Mouse (Mus musculus) G1E-ER4 (cell line): ENCODE measurements around the gene Adgra1. TPM values are rescaled to one million over a fixed set of nuclear protein-coding genes. Genes with fewer than 3 reads are reported as not detected.

Experiments
- GATA1 ChIP-seq: IDR thresholded peaks from one replicate; pipeline ENCODE4 v1.8.0; 2012; ENCODE audit warnings: low read length, inconsistent platforms
- polyA plus RNA-seq: library from polyadenylated mRNA; stranded (reverse); fragments of >175 nt; gene quantifications from 2 replicates; pipeline ENCODE4 v1.2.3, GENCODE M21; 2012

Gene Adgra1
- polyA plus RNA-seq, 1 experiment, result not detected

DNA sequence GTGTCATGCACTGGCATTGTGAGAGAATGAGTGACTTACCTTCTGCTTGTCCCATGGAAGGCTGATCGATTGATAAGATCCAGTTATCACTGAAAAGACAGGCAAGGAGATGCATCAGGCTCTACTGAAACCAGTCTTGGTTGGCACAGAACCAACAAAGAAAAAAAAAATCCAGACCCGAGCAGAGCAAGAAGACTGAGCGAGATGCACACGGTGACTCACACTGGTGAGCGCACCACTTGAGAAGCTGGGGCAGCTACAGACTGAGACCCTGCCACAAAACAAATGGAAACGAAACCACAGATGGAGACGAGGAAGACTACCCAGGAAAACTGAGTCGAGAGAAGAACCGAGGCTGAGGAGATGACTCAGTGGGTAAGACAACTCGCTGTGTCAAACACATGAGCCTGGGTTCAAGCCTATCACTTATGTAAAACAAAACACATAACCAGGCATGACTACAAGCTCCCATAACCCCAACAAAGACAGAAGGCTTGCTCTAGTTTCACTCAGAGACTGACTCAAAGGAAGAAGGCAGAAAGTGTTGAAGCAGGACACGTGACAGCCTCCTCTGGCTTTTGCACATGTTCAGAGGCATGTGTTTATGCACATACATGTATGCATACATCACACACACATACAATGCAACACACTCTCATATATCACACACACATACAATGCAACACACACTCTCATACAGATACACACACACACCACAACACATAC lies 6.6 kb downstream of the Adgra1 start:
- no peak for TF ChIP-seq GATA1

DNA sequence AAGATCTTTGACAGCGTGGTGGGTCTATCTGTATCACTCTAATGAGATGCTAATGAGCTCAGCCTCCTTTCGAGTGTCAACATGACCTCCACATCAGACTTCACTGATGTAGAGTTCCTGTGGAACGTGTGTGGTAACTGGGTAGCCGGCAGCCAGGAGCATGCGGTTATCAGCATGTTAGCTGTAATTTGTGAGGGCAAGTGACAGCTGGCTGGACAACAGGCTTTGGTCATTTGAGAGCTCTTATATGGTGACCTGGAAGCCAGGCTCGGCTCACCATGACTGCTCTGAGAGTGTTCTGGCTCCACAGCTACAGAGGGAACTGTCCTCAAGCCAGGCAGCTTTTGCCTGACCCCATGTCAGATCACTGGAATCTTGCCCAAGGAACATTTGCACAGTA lies 8.4 kb downstream of the Adgra1 start:
- TF ChIP-seq GATA1, result no peak

DNA sequence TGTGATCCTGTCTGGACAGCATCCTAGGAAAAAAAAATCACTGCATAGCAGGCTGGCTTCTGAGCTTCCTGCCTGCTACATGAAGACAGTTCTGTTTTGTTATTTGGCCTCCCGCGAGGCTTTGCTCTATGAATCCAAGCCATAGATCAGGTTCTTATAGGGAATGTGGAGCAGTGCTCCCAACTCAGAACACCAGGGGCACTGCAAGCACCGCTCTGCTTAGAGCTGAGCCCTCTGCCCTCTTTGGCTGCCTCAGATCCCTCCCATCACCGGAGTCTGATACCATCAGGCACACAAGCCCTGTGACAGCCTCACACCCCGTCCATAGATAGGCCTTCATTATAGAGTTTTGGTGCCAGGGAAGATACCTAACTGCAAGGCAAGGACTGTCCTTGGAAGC lies 9.2 kb downstream of the Adgra1 start:
- no peak for TF ChIP-seq GATA1

DNA sequence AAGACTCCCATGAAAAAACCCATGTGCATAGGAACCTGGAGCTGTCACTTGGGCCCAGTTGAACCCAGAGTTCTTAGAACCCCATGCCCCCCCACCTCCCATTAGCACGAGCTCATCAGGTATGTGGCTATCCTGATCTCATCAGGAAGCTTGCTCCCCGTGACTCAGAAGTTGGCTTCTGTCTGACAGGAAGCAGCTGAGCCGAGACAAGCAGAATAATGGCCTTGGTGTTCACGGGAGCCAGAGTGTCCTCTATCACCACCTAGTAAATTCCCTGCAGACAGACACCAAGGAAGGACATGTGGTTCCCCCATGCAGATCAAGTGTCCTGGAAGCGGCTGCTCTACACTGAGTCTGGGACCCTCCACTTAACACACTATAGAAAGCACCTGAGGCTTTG lies 9.8 kb downstream of the Adgra1 start:
- TF ChIP-seq GATA1, result no peak

DNA sequence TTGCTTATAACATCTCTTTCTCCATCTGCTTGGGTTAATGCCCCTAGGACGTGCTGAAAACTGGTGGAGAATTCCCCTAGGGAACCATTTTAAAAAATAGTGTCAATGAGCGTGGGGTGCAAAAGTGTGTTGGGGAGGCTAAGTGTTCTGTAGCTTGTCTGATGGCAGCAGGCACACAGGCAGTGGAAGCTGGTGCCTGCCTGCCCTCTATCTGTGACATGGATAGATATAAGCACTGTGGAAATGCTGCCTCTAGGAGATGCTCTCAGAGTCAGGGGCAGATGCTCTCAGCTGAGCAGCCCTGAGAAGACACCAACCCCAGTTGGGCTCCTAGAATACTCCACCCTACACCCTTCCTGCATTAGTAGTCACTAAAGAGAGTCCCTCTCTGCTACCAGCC lies 11.1 kb downstream of the Adgra1 start:
- TF ChIP-seq GATA1, result no peak

DNA sequence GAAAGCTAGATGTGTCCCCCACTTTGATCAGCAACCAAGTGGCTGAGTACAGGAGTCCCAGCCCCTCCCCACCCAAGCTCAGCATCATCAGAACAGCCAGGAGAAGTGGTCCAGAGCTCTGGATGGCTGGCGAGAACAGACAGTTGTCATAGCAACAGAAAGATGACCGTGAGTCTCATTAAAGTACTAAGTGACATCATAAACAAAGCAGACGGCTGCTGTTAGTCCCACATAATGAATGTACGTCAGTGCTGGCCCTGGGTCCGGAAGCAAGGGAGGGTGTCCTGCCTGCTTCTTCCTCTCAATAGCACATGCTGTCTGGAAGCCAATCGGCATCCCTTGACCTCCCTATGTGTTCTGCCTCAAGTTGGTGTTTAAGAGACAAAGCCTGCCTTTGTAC lies 16.2 kb downstream of the Adgra1 start:
- no peak for TF ChIP-seq GATA1

DNA sequence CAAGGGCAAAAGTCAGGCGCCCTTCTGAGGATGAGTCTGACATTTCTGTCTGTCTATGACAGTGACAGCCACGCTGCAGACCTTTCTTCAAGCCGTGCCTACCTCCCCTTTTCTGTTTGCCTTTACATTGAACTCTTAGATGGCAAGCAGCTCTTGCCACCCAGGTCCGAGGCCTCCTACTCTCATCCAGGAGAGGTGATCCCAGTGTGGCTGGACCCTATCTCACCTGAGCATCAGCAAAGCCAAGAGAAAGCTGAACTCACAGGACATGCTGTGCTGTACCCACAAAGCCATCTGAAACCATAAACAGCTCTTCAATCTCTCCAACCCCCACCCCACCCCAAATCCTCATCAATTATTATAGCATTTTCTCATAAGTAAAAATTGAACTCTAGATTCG lies 16.7 kb downstream of the Adgra1 start:
- TF ChIP-seq GATA1, result no peak

DNA sequence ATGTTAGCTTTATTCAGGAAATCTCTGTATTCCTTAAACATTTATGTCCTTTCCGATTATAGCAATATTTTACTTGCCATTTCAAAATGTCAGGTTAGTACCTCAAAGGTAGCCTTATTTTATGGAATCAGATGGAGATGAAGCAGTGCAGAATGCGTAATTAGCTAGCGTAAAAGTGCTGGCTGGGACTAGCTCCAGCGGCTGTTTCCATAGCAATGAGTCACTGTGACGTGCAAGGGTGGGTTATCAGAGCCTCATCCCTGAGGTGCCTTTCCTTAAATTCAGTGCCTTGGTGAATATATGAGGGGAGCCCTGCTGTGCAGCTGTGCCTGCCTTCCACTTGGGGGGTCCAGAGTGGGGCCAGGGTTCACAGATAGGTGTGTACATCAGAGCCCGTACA lies 17.1 kb downstream of the Adgra1 start:
- TF ChIP-seq GATA1, result no peak

DNA sequence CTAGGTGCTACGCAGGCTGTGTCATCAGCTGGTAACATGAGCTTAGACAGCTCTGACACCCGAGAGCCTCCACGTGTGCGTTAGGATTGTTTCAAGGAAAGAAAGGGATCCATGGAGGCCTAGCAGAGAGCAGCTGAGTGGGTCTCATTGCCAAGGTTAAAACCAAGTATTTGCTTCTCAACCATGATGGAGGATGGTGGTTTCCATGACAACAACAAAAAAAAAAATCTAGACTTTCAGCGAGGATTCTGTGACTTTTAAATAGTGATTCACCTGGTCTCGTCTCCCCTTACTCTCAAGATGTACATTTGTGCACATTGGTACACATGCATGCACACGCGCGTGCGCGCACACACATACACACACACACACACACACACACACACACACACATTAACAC lies 21.3 kb downstream of the Adgra1 start:
- TF ChIP-seq GATA1, result no peak

DNA sequence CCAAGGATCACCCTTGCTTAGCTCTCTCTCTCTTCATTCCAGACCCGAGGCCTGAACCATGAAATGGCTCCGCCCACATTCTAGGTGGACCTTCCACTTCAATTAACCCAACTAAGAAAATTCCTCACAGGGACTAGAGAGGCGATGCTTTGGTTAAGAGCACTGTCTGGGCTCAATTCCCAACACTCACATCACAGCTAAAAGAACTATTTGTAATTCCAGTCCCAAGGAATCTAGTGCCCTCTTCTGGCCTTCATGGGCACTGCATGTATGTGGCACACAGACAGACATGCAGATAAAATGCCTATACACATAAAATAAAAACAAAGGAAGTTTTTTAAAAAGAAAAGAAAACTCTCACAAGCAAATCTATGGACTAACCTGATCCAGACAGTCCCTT lies 27.4 kb downstream of the Adgra1 start:
- TF ChIP-seq GATA1, result no peak

DNA sequence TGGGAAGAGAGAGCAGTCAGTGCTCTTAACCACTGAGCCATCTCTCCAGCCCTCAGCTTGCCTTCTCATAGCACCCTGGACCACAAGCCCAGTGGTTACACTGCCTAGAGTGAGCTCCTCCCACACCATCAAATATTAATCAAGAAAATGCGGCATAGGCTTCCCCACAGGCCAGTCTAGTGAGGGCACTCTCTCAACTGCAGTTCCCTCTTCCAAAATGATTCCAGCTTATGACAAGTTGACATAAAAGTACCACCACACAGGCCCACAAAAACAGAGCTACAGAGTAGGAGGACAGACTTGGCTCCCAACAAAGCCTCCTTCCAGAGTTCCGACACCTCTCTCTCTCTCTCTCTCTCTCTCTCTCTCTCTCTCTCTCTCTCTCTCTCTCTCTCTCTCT lies 29.1 kb downstream of the Adgra1 start:
- no peak for TF ChIP-seq GATA1

DNA sequence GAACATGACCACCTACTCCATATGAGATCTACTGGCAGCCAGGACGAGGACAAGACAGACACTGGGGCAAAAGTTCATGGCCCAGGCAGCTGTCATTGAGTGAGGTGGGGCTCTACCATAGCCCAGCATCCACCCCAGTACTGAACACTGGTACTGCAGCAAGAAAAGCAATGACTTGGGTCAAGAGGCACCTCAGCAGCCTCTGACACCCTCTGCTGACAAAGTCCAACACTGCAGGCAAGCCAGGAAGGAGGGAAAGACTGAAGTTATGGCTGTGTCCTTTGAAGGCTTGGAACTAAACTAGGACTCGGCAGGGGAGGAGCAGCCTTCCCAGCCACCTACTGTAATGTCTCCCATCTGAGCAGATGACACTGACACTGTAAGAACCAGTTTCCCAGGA lies 30.3 kb downstream of the Adgra1 start:
- no peak for TF ChIP-seq GATA1

DNA sequence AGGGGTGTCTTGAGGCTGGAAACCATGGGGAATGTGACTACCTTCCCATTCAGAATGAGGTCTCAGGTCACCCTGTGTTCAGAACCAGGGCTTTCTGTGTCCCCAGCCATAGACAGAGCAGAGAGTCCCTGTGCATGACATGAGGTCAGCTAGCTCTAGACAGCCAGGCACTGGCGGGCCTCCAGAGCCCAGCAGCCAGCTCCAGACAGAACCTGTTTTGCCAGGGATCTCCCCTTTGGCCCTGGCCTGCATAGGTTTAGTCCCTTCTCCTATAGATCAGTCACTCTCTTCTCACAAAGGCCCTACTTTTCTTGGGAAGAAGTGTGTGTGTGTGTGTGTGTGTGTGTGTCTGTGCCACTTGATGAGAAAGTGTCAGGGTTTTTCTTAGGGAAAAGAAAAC lies 30.9 kb downstream of the Adgra1 start:
- no peak for TF ChIP-seq GATA1

DNA sequence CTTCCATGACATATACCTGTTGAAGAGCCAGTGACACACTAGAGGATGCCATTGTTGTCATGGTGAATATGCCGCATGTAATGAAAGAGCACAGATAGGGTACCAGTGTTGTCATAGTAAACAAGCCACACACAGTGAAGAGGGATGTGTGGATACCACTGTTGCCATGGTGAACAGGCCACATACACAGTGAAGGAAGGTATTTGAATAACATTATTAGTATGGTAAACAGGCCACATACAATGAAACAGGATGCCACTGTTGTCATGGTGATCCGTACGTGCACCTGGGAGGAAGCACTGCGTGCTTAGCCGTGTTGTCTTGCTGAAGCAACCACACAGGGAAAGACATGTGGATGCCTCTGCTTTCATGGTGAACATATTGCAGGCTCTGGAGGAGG lies 37.0 kb downstream of the Adgra1 start:
- TF ChIP-seq GATA1, result no peak

DNA sequence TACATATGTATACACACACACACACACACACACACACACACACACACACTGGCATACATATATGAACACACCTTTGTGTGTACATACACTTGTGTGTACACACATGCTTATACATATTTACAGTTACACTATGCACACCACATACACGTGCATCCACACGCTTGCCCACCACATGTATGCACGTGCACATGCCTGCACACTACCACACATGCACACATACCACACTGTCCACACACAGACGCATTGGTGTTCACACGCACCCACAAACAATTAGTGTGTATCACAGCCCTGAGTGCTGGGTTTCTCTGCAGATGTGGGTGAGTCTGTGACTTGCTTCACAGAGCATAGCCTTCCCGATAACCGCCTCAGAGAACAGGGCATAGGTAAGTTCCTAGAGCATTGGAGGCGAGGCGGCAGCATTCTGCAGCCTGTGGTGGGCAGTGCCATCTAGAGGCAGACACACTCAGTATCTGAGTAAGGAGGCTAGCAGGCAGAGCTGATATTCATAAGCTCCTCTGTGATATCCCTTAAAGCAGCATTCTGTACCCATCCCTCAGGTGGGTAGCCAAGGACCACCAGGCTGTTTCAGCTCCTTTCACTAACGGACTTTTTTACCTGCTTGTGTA lies 43.3 kb downstream of the Adgra1 start:
- TF ChIP-seq GATA1, result no peak

DNA sequence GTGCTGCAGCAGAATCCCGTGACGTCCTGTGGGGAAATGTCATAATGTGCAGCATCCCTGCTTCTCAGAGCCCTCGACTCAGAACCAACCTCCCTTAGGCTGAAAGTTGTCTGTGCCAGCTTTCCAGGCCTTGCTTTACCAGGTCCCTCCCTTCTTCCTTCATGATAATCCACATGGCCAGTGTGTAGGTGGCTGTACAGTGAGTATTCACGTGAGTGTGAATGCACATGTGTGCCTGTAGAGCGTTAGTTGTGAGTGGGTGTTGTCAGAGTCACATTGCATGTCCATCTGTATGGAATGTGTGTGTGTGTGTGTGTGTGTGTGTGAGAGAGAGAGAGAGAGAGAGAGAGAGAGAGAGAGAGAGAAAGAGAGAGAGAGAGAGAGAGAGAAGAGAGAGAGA lies 44.1 kb downstream of the Adgra1 start:
- TF ChIP-seq GATA1, result no peak

DNA sequence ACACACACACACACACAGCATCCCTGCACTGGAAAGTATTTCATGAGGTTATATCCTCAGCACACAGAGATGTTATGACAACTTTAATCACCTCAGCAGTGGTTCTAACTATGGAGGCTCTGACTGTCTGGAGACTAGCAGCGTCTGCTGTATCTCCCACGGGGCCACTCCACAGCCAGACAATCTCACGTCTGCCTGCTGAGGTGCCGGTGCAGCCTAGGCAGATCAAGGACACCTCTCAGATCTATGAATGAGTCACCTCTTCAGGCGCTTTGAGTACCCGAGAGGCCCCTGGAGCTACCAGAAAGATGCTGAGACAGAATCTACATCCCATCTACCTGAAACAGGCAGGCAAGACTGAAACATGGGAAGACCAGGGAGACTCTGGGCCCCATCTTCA lies 44.6 kb downstream of the Adgra1 start:
- TF ChIP-seq GATA1, result no peak
